Mouse (Mus musculus) heart, embryonic 15.5 days (tissue): ENCODE results near the gene Ackr2. TPM values are rescaled to one million over a fixed set of nuclear protein-coding genes. Genes with fewer than 3 reads are reported as not detected.
A peak's percentile ranks its signal among the peaks of the same experiment; 100 is the strongest.

Experiments used
- ATAC-seq: fragments of 200-750 bp; cut with Nextera tagmentation; replicated peaks from 2 replicates; pipeline ENCODE4 v1.8.0; 2017; ENCODE audit warnings: low read depth, moderate TSS enrichment; ENCODE audit not compliant: insufficient number of reproducible peaks, insufficient read depth, low FRiP score
- H3K27ac ChIP-seq: fragments of 300-500 bp; sonication (generic); 2 replicates; pipeline ENCODE4 v1.5.1; 2015; ENCODE audit warnings: mild to moderate bottlenecking, inconsistent platforms
- H3K27me3 ChIP-seq: fragments of 300-500 bp; sonication (generic); 2 replicates; pipeline ENCODE4 v1.6.1; 2015; ENCODE audit warnings: inconsistent platforms
- H3K36me3 ChIP-seq: fragments of 300-500 bp; sonication (generic); 2 replicates; pipeline ENCODE4 v1.6.1; 2015; ENCODE audit warnings: mild to moderate bottlenecking, inconsistent platforms
- H3K4me1 ChIP-seq: fragments of 300-500 bp; sonication (generic); replicated peaks from 2 replicates; pipeline ENCODE4 v1.6.1; 2015; ENCODE audit warnings: inconsistent platforms
- H3K4me2 ChIP-seq: fragments of 300-500 bp; sonication (generic); 2 replicates; pipeline ENCODE4 v1.6.1; 2015; ENCODE audit warnings: inconsistent platforms, mild to moderate bottlenecking, moderate library complexity
- H3K4me3 ChIP-seq: fragments of 300-500 bp; sonication (generic); 2 replicates; pipeline ENCODE4 v1.5.1; 2015; ENCODE audit warnings: mild to moderate bottlenecking, inconsistent platforms
- H3K9ac ChIP-seq: fragments of 300-500 bp; sonication (generic); 2 replicates; pipeline ENCODE4 v1.6.1; 2015; ENCODE audit warnings: mild to moderate bottlenecking, inconsistent platforms
- H3K9me3 ChIP-seq: fragments of 300-500 bp; sonication (generic); replicated peaks from 2 replicates; pipeline ENCODE4 v1.6.1; 2016; ENCODE audit warnings: inconsistent platforms
- WGBS: fragments of 180-500 bp; shearing (Covaris S2); methylation state at CpG from one replicate; pipeline ENCODE4 v1.1.7; 2015; ENCODE audit warnings: mixed read lengths; 5-methylcytosine and 5-hydroxymethylcytosine counted together
- polyA plus RNA-seq: library from polyadenylated mRNA; unstranded; fragments of >200 nt; fragmentation: Nextera tagmentation; extraction: Ambion mirVana; gene quantifications from 2 replicates; pipeline ENCODE4 v1.2.1, GENCODE M21; 2015

Gene Ackr2
- polyA plus RNA-seq, 1 experiment from 2014 or later, result 2.0 TPM

DNA sequence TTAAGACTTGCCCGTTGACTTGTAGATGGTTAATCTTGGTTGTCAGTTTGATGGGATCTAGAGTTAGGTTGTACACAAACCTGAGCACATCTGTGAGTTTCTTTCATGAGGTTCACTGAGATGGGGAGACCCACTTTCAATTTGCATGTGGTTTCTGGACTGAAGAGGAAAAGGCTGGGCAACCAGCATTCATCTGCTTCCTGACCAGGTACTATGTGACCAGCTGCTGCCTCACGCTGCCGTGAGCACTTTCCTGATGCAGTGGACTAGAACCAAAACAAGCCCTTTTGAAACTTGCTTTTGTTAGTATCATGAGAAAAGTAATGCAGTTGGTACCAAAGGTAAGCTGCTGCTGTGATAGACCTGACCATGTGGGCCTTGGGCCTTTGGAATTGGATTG lies 44.9 kb downstream of the Ackr2 start:
- no peak overlapping the region for H3K4me2 ChIP-seq
- 79% methylated on average over 3 of the region's 3 CpGs for WGBS
- H3K27ac ChIP-seq, result no peak overlapping the region
- no peaks in the 10 kb centered on the region for H3K27me3 ChIP-seq
- H3K36me3 ChIP-seq, result no peaks in the 10 kb centered on the region
- no peaks in the 10 kb centered on the region for H3K4me1 ChIP-seq
- no peak overlapping the region for H3K9ac ChIP-seq
- no peak overlapping the region for H3K4me3 ChIP-seq
- H3K9me3 ChIP-seq, result no peaks in the 10 kb centered on the region
- ATAC-seq, result no peak

DNA sequence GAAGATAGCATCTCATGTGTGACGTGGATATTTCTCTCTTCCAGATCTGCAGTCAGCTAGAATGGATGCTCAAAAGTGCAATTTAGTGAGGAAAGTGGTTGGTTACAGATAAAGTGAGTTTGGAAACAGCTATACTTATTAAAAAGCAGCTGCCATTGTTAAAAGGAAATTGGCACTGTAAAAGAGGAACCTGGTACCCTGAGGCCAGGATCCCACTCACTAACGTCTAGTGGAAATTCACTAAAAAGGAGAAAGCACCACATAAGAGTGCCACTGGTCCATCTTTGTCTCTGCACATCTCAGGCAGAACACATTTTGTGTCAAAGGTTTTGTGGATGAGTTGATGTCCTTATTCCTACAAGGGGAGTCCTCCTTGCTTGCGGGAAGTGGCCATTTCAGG lies 45.5 kb downstream of the Ackr2 start:
- ATAC-seq, result no peak
- no peak overlapping the region for H3K27ac ChIP-seq
- WGBS, result 82% methylated on average over 3 of the region's 3 CpGs
- H3K4me2 ChIP-seq, result no peak overlapping the region
- no peaks in the 10 kb centered on the region for H3K27me3 ChIP-seq
- no peak overlapping the region for H3K4me3 ChIP-seq
- no peak overlapping the region for H3K9ac ChIP-seq
- H3K9me3 ChIP-seq, result no peaks in the 10 kb centered on the region
- H3K4me1 ChIP-seq, result no peaks in the 10 kb centered on the region; the same call in 1 of the 2 replicates
- no peaks in the 10 kb centered on the region for H3K36me3 ChIP-seq

DNA sequence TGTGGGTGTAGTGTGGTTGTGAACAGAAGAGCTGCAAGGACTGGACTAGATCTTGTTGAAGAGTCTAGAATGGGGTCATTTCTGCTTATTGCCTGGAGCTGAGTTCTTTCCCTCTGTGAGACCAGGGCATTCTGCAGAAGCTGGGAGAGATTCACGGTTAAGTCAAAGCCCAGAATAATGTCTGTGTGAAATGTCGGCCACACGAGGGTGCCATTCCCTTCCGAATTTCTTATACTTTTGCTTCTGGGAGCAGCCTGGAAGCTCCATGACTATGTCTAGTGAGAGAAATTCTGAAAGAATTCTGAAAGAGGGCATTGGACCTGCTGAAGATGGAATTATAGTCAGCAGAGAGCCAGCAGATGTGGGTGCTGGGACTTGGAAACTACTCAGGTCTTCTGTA lies 49.6 kb downstream of the Ackr2 start:
- no peaks in the 10 kb centered on the region for H3K27me3 ChIP-seq
- no peak for ATAC-seq
- no peak overlapping the region for H3K27ac ChIP-seq
- H3K36me3 ChIP-seq, result no peaks in the 10 kb centered on the region
- no peak overlapping the region for H3K4me3 ChIP-seq
- no peak overlapping the region for H3K9ac ChIP-seq
- no peaks in the 10 kb centered on the region for H3K9me3 ChIP-seq
- WGBS, result 5% methylated on average over 4 of the region's 4 CpGs
- no peak overlapping the region for H3K4me2 ChIP-seq
- peaks cover 24% of the 10 kb centered on the region for H3K4me1 ChIP-seq

DNA sequence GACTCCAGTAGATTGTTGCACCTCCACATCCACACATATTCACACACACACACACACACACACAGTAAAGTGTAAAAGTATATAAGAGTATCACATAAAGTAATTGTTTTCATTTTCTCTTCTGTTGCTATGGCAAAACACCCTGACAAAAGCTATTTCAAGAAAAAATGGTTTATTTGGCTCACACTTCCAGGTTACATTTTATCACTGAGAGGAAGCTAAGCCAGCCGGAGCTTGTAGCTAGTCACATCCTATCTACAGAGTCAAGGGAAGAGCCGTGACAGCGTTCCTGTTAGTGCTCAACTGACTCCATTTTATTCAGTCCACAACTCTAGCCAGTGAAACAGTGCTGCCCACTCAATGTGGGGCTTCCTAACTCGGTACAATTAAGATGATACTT lies 50.3 kb downstream of the Ackr2 start:
- no peak overlapping the region for H3K4me3 ChIP-seq
- H3K9ac ChIP-seq, result no peak overlapping the region
- H3K4me2 ChIP-seq, result no peak overlapping the region
- no peak overlapping the region for H3K27ac ChIP-seq
- H3K27me3 ChIP-seq, result no peaks in the 10 kb centered on the region
- H3K36me3 ChIP-seq, result no peaks in the 10 kb centered on the region
- 33% methylated on average over 4 of the region's 4 CpGs for WGBS
- H3K4me1 ChIP-seq, result peaks cover 24% of the 10 kb centered on the region
- ATAC-seq, result no peak
- H3K9me3 ChIP-seq, result no peaks in the 10 kb centered on the region

DNA sequence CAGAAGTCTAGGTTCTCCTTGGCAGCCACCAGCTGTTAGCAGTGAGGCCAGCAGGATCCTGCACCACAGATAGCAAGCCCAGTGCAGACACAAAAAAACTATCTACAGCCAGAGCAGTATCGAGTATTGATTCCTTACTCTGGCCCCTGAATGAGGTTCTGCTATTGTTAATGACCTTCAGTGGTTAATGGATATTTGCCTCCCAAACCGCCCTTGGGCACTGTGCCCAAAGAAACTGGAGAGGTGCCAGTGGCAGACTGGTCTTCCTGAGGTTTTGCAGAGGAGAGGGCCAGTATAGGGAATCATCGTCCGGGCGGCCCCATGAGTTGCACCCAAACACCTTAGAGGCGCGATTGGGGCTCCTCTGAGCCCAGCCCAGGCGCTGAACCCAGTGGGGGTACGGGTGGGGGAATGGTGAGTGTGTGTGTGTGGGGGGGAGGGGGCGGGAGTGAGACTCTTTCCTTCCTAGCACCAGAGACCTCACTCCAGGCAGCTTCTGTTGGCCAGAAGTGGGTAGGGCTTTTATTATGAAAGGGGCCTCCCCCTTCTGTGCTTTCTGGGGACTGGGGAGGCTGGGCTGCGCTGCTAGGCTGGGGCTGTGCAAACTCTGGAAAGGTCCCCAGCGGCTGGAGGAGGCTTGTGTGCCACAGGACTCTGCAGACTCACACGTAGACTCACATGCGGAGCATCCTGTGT lies 52.4 kb downstream of the Ackr2 start, which contains the start of gene Fam198a:
Fam198a (plus strand) TSS at position 571 of the 696 bp plus-strand sequence.
- peak; percentile 85 for ATAC-seq
- Histone ChIP-seq H3K9me3 (no peaks in the 10 kb centered on the region), H3K9ac (peak within 1 kb of the TSS; percentile 11; the same call in 1 of the 2 replicates), H3K4me2 (peak within 1 kb of the TSS; percentile 66), H3K4me1 (peaks cover 24% of the 10 kb centered on the region), H3K4me3 (peak within 1 kb of the TSS; percentile 41), H3K27ac (peak within 1 kb of the TSS; percentile 74), H3K36me3 (no peaks in the 10 kb centered on the region), H3K27me3 (no peaks in the 10 kb centered on the region)
- 3% methylated on average over 14 of the region's 14 CpGs for WGBS

DNA sequence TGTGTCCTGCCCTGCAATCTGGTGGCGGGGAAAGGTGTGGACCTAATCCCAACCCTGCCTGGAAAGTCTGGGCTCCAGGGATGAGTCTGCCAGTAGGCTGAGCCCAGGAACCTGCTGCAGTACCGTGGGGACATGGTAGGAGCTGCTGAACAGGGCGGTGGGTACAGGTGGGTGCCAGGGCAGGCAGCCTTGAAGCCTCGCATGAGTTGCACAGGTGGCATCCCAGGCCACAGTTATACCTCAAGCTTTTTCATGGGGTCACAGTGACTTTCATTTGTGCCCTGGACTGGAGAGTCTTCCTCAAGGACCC lies 52.9 kb downstream of the Ackr2 start:
- Histone ChIP-seq H3K4me2 (peak overlapping the region; percentile 66), H3K4me3 (peak overlapping the region; percentile 41), H3K4me1 (peaks cover 24% of the 10 kb centered on the region), H3K27ac (peak overlapping the region; percentile 74), H3K27me3 (no peaks in the 10 kb centered on the region), H3K36me3 (no peaks in the 10 kb centered on the region), H3K9ac (peak overlapping the region; percentile 11; the same call in 1 of the 2 replicates), H3K9me3 (no peaks in the 10 kb centered on the region)
- WGBS, result 40% methylated on average over 4 of the region's 4 CpGs
- ATAC-seq, result no peak

DNA sequence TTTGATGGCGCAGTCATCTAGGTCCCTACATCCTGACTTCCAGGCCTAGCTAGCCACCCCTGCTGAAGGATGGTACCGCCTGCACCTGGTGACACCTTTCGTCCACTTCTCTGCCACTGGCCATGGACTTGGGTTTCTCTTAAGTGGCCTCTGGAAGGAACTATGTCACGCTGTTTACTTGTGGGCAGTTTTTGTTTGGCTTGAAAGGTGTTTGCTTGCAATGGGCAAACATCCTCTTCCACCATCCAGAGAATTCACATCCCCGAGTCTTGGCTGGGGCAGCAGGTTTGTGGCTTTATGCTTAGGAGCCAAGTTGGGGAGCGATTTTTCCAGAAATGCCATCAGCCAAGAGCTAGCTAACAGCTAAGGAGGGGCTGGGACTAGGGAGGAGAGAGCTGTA lies 54.4 kb downstream of the Ackr2 start:
- no peak for ATAC-seq
- Histone ChIP-seq H3K4me1 (peaks cover 24% of the 10 kb centered on the region), H3K9me3 (no peaks in the 10 kb centered on the region), H3K27me3 (no peaks in the 10 kb centered on the region), H3K9ac (no peak overlapping the region), H3K36me3 (no peaks in the 10 kb centered on the region), H3K4me2 (no peak overlapping the region), H3K27ac (no peak overlapping the region), H3K4me3 (no peak overlapping the region)
- WGBS, result 84% methylated on average over 6 of the region's 6 CpGs

DNA sequence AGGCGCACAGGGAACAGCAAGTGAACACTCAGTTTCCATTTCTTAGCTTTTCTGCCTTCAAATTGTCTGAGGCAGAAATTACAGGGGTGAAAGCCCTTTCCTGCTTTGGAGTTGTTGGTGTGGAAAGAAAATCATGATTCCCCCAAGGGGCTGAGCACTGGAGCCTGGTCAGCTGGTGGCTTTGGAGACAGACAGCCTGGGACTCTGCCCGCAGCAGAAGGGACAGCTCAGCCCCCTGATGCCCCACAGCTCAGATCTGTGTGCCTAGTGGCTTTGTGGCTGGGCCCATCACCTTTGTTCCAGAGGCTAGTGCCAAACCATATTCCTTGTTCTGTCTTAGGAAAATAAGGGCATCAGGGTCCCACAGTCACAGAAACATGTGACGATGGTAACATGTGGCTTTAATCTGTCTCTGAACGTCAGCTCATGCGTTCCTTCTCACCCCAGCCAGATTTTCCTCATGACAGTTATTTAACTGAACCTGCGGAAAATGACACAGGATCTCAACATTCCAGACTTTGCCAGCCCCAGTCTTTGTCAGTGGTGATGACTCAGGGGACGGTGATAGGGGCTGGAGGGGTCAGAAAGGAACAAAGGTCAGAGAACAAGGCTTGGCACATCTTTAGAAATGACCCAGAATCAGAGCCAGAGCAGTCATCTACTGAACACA lies 61.9 kb downstream of the Ackr2 start:
- Histone ChIP-seq H3K4me2 (no peak overlapping the region), H3K4me3 (no peak overlapping the region), H3K4me1 (no peaks in the 10 kb centered on the region), H3K27me3 (no peaks in the 10 kb centered on the region), H3K27ac (no peak overlapping the region), H3K9ac (no peak overlapping the region), H3K36me3 (no peaks in the 10 kb centered on the region), H3K9me3 (no peaks in the 10 kb centered on the region)
- WGBS, result 47% methylated on average over 7 of the region's 7 CpGs
- no peak for ATAC-seq

Other genes starting within 250 kb of the Ackr2 start
- gene Sec22c, start 192.9 kb upstream of the Ackr2 start, polyA plus RNA-seq, result 5.7 and 6.0 TPM in 2 replicates
- gene Ss18l2, start 188.0 kb upstream of the Ackr2 start, polyA plus RNA-seq, result 153 and 193 TPM in 2 replicates
- 43.6 and 46.0 TPM in 2 replicates for gene Nktr, start 179.2 kb upstream of the Ackr2 start, polyA plus RNA-seq
- gene Zfp651, start 139.0 kb upstream of the Ackr2 start, polyA plus RNA-seq, result 18.2 and 23.0 TPM in 2 replicates
- gene Klhl40, start 120.7 kb upstream of the Ackr2 start, polyA plus RNA-seq, result 4.5 and 5.5 TPM in 2 replicates
- 17.5 and 18.3 TPM in 2 replicates for gene Hhatl, start 105.8 kb upstream of the Ackr2 start, polyA plus RNA-seq
- gene Ccdc13, start 58.9 kb upstream of the Ackr2 start, polyA plus RNA-seq, result 0.23 TPM in 1 of 2 replicates, not detected in the other
- gene Higd1a, start 40.0 kb upstream of the Ackr2 start, polyA plus RNA-seq, result 206 and 251 TPM in 2 replicates
- gene Cyp8b1, start 17.9 kb downstream of the Ackr2 start, polyA plus RNA-seq, result not detected in 2 replicates
- 1.2 and 2.2 TPM in 2 replicates for gene Fam198a, start 52.6 kb downstream of the Ackr2 start, polyA plus RNA-seq
- gene Pomgnt2, start 98.8 kb downstream of the Ackr2 start, polyA plus RNA-seq, result 10.9 and 13.0 TPM in 2 replicates
- 47.3 and 49.9 TPM in 2 replicates for gene Snrk, start 218.9 kb downstream of the Ackr2 start, polyA plus RNA-seq